Mouse (Mus musculus) fibroblast of lung, adult 2 months (primary cell): ENCODE measurements around the gene B9d1.

ENCODE experiments used
- DNase-seq: peaks from one replicate; pipeline ENCODE4 v3.0.0-alpha.2; 2011; ENCODE audit warnings: low read depth

B9d1 gene

GRCm38 (mm10) chr11:61489874-61490273 is 15.1 kb upstream of the B9d1 start:
- no peak for DNase-seq

- no peak for DNase-seq
Observed at GRCm38 (mm10) chr11:61490944-61491520, 13.9 kb upstream of the B9d1 start.

DNA sequence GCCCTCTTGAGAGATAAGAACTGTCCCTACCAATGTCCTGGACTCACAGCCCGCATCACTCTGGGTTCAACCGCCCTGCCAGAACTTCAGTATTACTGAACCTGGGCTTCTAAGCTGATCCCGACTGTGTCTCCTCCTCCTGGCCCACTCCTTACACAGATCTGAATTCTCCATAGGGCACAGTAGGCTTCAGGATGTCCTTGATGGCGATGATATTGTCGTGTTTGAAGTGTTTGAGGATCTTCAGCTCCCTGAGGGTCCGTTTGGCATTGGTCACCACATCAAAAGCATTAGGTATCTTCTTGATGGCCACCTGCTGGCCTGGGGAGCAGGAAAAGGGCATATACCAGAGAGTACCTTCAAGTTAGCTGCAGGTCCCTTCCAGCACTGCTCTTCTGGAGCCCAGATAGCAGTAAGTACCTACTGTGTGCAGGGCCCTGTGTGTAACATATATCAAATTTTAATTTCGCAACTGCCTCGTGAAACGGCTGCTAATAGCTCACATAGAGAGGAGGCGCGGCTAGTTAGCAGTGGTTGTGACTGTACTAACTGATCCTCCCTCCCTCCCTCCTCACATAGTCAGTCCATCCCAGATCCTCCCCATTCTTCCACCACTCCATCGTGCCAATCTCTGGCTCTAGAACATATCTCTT is 12.1 kb upstream of the B9d1 start:
- no peak for DNase-seq

- no peak for DNase-seq
Observed at GRCm38 (mm10) chr11:61493525-61494128, 11.3 kb upstream of the B9d1 start.

- DNase-seq = peak; percentile 99
Observed at GRCm38 (mm10) chr11:61494129-61494997, 10.6 kb upstream of the B9d1 start, which contains the start of gene Mapk7. Mapk7 (minus strand) TSS chr11:61494406.

GRCm38 (mm10) chr11:61495528-61495927 is 9.4 kb upstream of the B9d1 start:
- no peak for DNase-seq

- no peak for DNase-seq
Observed at GRCm38 (mm10) chr11:61497490-61497889, 7.5 kb upstream of the B9d1 start.

DNA sequence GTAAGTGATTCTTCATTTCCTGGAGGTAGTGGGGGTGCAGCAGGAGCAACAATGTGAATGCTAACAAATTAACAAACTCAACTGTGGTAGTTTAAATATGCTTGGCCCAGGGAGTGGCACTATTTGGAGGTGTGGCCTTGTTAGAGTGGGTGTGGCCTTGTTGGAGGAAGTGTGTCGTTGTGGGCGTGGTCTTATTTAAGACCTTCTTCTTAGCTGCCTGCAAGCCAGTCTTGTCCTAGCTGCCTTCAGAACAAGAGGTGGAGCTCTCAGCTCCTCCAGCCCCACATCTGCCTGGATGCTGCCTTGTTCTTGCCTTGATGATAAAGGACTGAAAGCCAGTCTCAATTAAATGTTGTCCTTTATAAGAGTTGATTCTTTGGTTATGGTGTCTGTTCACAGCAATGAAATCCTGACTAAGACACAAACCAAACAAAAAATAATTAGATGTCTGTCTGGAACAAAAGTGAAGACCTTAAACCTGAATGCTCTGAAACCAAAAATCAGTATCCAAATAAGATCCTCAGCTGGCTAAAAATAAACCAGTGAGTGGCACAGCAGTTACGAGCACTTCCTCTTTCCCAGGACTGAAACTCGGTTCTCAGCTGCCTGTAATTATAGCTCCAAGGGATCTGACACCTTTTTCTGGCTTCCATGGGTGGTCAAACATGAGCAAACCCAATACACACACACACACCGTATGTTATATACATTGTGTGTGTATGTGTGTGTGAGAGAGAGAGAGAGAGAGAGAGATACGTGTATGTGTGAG is 6.0 kb upstream of the B9d1 start:
- DNase-seq = no peak

DNA sequence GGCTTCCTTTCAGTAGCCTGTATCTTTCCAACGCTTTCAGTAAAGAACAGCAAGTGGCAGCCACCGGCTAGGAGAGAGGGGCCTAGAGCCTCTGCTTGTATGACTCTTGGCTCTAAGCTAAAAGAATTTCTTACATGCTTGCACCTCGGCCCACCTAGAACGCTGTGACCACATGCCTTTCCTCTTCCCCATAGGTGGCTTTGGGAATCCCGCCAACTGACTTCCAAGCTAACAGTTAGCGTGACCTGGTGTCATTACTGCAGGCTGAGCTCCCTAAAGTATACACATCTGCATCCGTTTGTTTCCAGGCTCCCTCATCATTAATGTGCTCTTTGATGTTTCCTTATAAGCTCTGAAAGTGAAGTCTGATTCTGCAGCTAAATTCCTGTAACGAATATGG is 1.0 kb upstream of the B9d1 start:
- no peak for DNase-seq

GRCm38 (mm10) chr11:61514953-61515352 is 10.0 kb downstream of the B9d1 start:
- DNase-seq = no peak

DNA sequence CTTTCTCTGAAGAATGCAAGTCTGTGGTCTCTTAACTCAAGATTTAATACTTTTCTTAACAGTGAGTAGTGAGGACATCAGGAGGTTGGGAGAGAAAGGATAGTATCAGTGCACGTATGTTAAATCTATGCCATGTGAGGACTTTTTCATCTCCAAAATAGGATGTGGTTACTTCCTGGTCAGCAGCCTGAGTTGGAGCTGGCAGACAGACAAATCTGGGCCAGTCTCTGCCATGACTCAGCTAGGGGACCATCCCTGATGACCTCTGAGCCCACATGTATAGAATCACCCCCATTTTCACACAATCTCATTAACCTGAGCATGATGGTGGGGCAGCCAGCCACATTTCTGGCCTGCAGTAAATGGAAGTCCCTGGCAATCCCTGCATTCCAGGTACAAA is 13.0 kb downstream of the B9d1 start:
- DNase-seq = no peak

- DNase-seq = no peak
Observed at GRCm38 (mm10) chr11:61518871-61519270, 13.9 kb downstream of the B9d1 start.

GRCm38 (mm10) chr11:61519484-61520107 is 14.7 kb downstream of the B9d1 start:
- DNase-seq = no peak

DNA sequence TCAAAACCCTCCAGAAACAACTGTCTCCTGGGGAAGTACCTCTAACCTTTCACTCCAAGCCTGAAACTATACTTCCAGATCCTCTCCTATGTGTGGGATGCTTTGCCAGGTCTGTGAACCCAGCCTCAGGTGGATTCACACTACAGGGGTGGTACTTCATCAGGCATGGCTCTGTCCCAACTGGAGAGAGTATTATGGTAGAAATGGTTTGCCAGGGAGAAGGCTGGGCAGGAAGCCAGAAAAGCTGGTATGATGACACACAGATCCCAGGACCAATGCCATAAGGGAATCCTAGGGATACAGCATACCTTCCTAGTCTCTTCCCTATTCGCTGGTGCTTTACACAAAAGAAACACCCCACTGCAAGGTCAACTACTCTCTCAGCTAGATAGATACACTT is 21.9 kb downstream of the B9d1 start:
- DNase-seq = no peak

- DNase-seq = no peak
Observed at GRCm38 (mm10) chr11:61529268-61529713, 24.3 kb downstream of the B9d1 start.

- DNase-seq = no peak
Observed at GRCm38 (mm10) chr11:61532820-61533219, 27.9 kb downstream of the B9d1 start.

GRCm38 (mm10) chr11:61533571-61533970 is 28.6 kb downstream of the B9d1 start:
- DNase-seq = no peak

DNA sequence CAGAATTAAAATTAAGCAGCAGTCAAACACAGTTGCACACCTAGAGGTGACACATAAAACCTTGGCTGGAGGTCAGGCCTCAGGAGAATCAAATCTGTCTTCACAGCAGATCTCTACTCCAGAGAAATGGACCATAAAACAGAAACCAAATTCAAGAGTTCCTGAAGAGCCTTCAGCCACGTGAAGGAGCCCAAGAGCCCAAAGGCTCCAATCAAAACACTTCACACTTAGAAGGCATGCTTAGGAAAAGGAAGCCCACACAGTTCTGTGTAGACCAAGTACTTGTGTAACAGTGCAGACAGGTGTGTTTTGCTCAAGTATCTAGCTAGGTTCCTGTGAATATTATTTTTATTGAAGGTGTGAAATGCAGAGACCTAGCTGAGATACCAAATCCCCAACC is 30.6 kb downstream of the B9d1 start:
- DNase-seq = no peak

DNA sequence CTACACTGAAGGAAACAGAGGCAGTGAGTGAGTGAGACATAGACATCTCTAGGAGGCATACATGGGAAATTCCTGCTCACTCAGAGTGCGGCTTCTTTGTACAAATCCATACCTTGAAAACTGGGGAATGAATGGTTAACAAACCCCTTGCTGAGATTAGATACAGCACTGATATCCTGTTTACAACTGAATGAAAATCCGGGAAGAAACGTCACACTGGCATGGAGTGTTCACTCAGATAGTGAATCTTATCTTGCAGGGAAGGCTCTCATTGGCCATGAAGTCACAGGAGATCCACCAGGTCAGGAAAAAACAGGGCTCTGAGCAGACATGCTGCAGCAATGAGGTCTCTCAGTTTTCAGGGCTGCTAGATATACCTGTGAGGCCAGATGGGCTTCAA is 32.0 kb downstream of the B9d1 start:
- no peak for DNase-seq

DNA sequence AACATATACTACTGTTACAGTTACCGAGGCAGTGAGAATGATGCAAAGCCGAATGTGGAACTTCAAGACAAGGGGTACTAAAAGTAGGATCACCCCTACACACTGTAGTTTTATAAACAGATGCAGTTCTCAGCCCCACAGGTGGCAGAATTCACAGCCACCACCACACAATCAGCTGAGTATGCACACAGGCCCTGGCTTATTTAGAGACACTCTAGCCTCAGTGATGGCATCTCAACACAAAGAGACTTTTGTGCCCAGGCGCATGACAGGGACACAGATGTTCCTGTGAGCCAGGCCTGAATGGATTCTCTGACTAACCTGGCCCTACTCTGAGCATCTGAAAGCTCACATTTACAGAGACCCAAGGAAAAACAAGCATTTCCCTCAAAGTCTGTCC is 32.4 kb downstream of the B9d1 start:
- no peak for DNase-seq

- DNase-seq = no peak
Observed at GRCm38 (mm10) chr11:61540642-61541041, 35.7 kb downstream of the B9d1 start.
